Mouse (Mus musculus): Measurements from ENCODE around the gene 1700092M07Rik.

DNA sequence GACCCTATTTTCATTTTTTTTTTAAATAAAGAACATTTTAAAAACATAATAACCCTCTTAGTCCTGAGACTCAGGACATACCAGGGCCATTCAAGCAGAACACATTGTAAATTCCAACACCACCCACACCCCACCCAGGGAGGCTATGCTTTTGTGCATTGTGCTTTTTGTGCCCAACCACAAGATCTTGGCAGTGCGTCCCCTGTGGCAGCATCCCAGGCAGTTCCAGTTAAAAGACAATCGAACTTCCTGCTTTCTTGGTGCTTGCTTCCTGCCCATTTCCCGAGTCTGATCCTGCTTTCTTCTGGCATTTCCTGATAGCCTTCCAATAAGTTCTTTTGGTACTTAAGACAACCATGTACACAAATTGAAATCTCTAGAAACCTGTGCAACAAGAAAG is 38.1 kb upstream of the 1700092M07Rik start:
- TF ChIP-seq CTCF (IDR thresholded peaks at IDR 0.05; ENCODE audit: extremely low read depth, insufficient read length, insufficient replicate concordance, low read depth, low read length) = no peak
- no peak for TF ChIP-seq POLR2A (IDR thresholded peaks at IDR 0.05; ENCODE audit: low read depth, low read length)

Data from small intestine, adult 2 months (tissue).